Mouse (Mus musculus) midbrain, embryonic 12.5 days (tissue): ENCODE data around the gene Hnrnpdl. TPM values are rescaled to one million over a fixed set of nuclear protein-coding genes. Genes with fewer than 3 reads are reported as not detected.
A peak's percentile ranks its signal among the peaks of the same experiment; 100 is the strongest.

Experiments
- ATAC-seq: fragments of 200-750 bp; cut with Nextera tagmentation; 2 replicates; pipeline ENCODE4 v1.8.0; 2017; ENCODE audit warnings: low read depth, moderate TSS enrichment, moderate library complexity; ENCODE audit not compliant: low FRiP score
- H3K27ac ChIP-seq: fragments of 300-500 bp; sonication (generic); replicated peaks from 2 replicates; pipeline ENCODE4 v1.5.1; 2016; ENCODE audit warnings: mild to moderate bottlenecking
- H3K27me3 ChIP-seq: fragments of 300-500 bp; sonication (generic); 2 replicates; pipeline ENCODE4 v1.6.1; 2016; ENCODE audit warnings: mild to moderate bottlenecking
- H3K36me3 ChIP-seq: fragments of 300-500 bp; sonication (generic); 2 replicates; pipeline ENCODE4 v1.6.1; 2016
- H3K4me1 ChIP-seq: fragments of 300-500 bp; sonication (generic); 2 replicates; pipeline ENCODE4 v1.6.1; 2016
- H3K4me2 ChIP-seq: fragments of 300-500 bp; sonication (generic); replicated peaks from 2 replicates; pipeline ENCODE4 v1.6.1; 2016; ENCODE audit warnings: mild to moderate bottlenecking, moderate library complexity
- H3K4me3 ChIP-seq: fragments of 300-500 bp; sonication (generic); 2 replicates; pipeline ENCODE4 v1.5.1; 2016; ENCODE audit warnings: mild to moderate bottlenecking
- H3K9ac ChIP-seq: fragments of 300-500 bp; sonication (generic); replicated peaks from 2 replicates; pipeline ENCODE4 v1.6.1; 2016; ENCODE audit warnings: mild to moderate bottlenecking, moderate library complexity
- H3K9me3 ChIP-seq: fragments of 300-500 bp; sonication (generic); 2 replicates; pipeline ENCODE4 v1.6.1; 2016; ENCODE audit warnings: mild to moderate bottlenecking
- WGBS: fragments of 180-500 bp; shearing (Covaris S2); methylation state at CpG from one replicate; pipeline ENCODE4 v1.1.7; 2016; 5-methylcytosine and 5-hydroxymethylcytosine counted together
- polyA plus RNA-seq: library from polyadenylated mRNA; unstranded; fragments of >200 nt; fragmentation: Nextera tagmentation; extraction: Ambion mirVana; gene quantifications from 2 replicates; pipeline ENCODE4 v1.2.1, GENCODE M21; 2016

Gene Hnrnpdl
- polyA plus RNA-seq, 1 experiment from 2014 or later = 290 TPM

DNA sequence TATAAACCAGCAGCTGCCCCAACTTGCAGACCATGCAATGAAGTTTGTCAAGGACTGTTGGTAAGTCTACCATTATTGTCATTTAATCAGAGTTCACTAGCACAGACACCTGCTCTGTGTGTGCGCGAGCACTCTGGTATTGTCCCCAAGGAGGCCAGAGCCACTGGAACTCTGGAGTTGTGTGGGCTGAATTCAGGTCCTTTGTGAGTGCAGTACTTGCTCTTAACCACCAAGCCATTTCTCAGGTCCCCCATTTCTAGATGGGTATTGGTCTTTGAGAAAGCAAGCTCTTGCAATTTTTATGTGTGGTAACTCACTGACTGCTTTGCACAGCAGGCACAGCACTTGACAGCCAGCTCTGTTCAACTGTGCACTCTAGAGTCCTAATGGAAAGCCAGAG lies 7.4 kb downstream of the Hnrnpdl start:
- H3K4me2 ChIP-seq = no peak overlapping the region
- no peak overlapping the region for H3K9ac ChIP-seq
- peaks cover 45% of the 10 kb centered on the region for H3K36me3 ChIP-seq
- H3K27ac ChIP-seq = no peak overlapping the region
- no peak overlapping the region for H3K4me3 ChIP-seq
- WGBS = 88% methylated on average over 2 of the region's 2 CpGs
- H3K4me1 ChIP-seq = peaks cover 29% of the 10 kb centered on the region
- no peaks in the 10 kb centered on the region for H3K9me3 ChIP-seq
- ATAC-seq = 0 out of 2 replicates have a peak, but pooled peaks have one; percentile 21
- H3K27me3 ChIP-seq = no peaks in the 10 kb centered on the region

DNA sequence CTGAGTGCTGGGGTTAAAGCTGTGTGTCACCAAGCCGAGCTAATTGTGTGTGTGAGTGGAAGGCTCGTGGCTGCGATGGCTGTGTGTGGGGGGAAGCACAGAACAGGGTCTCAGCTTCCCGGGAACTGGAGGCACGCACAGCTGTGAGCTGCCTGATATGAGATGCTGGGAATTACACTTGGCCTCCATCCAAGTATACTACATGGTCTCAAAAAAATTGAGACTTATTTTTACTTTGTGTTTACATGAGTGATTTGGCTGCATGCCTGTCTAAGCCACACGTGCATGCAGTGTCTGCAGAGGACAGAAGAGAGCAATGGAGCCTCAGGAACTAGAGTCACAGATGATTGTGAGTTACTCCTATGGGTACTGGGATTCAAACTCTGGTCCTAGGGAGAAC lies 9.4 kb downstream of the Hnrnpdl start:
- no peaks in the 10 kb centered on the region for H3K27me3 ChIP-seq
- no peaks in the 10 kb centered on the region for H3K9me3 ChIP-seq
- no peak overlapping the region for H3K4me3 ChIP-seq
- no peak overlapping the region for H3K4me2 ChIP-seq
- WGBS = 50% methylated on average over 6 of the region's 6 CpGs
- peak; percentile 48 for ATAC-seq
- H3K27ac ChIP-seq = peak overlapping the region; percentile 46
- peaks cover 33% of the 10 kb centered on the region for H3K36me3 ChIP-seq
- peaks cover 15% of the 10 kb centered on the region for H3K4me1 ChIP-seq
- H3K9ac ChIP-seq = no peak overlapping the region

DNA sequence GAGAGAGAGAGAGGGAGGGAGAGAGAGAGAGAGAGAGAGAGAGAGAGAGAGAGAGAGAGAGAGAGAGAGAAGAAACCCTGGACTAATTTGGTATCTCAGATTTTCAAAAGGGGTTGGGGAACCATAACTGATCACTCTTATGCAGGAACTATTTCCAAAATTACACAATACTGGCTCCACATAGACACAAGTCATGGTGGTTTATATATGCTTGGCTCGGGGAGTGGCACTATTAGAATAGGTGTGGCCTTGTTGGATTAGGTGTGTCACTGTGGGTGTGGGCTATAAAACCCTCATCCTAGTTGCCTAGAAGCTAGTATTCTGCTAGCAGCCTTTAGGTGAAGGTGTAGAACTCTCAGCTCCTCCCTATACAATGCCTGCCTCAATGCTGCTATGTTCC lies 14.6 kb downstream of the Hnrnpdl start:
- Histone ChIP-seq H3K27me3 (no peaks in the 10 kb centered on the region), H3K9me3 (no peaks in the 10 kb centered on the region), H3K27ac (no peak overlapping the region), H3K4me3 (no peak overlapping the region), H3K4me2 (no peak overlapping the region), H3K4me1 (peaks cover under 1% of the 10 kb centered on the region; the same call in 1 of the 2 replicates), H3K9ac (no peak overlapping the region), H3K36me3 (no peaks in the 10 kb centered on the region)
- WGBS = 85% methylated on average over 1 of the region's 1 CpGs
- ATAC-seq = no peak

DNA sequence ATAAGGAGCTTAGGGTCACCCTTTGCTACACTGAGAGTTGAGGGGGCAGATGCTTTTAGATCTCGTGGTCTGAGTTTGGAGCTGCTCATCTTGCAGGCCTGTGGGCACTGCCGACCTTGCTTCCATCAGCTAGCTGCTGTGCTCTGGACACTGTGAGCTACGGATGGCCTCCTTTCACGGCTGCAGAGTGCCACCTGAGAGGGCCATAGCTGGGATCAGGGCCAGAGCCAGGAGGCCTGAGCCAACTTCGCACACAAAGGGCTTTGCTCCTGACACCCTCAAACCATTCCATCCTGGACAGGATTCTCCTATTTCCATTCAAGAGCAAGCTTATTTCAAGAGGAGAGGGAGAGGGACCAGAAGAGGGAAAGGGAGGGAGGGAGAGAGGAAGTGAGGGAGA lies 15.1 kb downstream of the Hnrnpdl start:
- ATAC-seq = no peak

DNA sequence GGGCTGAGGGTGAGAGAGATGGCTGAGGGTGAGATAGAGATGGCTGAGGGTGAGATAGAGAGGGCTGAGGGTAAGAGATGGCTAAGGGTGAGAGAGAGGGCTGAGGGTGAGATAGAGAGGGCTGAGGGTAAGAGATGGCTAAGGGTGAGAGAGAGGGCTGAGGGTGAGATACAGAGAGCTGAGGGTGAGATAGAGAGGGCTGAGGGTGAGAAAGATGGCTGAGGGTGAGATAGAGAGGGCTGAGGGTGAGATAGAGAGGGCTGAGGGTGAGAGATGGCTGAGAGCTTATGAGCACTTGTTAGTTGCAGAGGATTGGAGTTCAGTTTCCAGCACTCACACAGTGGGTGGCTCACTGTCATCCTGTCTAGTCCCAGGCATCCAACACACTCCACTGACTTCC lies 19.4 kb downstream of the Hnrnpdl start:
- H3K27me3 ChIP-seq = no peaks in the 10 kb centered on the region
- no peaks in the 10 kb centered on the region for H3K36me3 ChIP-seq
- H3K27ac ChIP-seq = no peak overlapping the region
- no peak overlapping the region for H3K9ac ChIP-seq
- no peak overlapping the region for H3K4me2 ChIP-seq
- no peak for ATAC-seq
- H3K4me3 ChIP-seq = no peak overlapping the region
- no peaks in the 10 kb centered on the region for H3K9me3 ChIP-seq
- H3K4me1 ChIP-seq = no peaks in the 10 kb centered on the region

More for the DNA sequence above, 15.1 kb downstream of the Hnrnpdl start:
- H3K9me3 ChIP-seq = no peaks in the 10 kb centered on the region
- no peak overlapping the region for H3K4me3 ChIP-seq
- no peaks in the 10 kb centered on the region for H3K4me1 ChIP-seq
- no peak overlapping the region for H3K9ac ChIP-seq
- 82% methylated on average over 5 of the region's 5 CpGs for WGBS
- H3K4me2 ChIP-seq = no peak overlapping the region
- H3K27me3 ChIP-seq = no peaks in the 10 kb centered on the region
- H3K27ac ChIP-seq = no peak overlapping the region
- H3K36me3 ChIP-seq = no peaks in the 10 kb centered on the region

DNA sequence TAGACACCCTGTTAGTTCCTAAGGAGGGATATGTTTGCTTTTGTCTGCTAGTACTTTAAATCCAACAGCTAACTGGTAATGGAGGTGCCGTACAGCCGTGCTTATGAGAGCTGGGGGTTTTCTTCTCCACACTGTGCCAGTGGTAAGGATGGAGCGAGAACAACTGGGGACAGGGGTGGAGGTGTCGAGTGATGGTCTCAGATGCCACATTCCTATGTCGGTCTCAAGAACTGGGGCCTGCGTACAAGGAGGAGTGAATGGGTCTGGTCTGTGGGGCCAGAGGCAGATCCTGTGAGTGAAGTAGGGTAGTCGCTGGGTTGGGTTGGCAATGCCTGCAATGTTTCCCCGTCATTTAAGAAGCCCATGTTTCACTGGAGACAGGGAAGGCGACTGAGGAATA lies 26.9 kb downstream of the Hnrnpdl start:
- Histone ChIP-seq H3K27ac (no peak overlapping the region), H3K4me3 (no peak overlapping the region), H3K36me3 (no peaks in the 10 kb centered on the region), H3K9ac (no peak overlapping the region), H3K4me1 (no peaks in the 10 kb centered on the region), H3K4me2 (no peak overlapping the region), H3K27me3 (no peaks in the 10 kb centered on the region), H3K9me3 (no peaks in the 10 kb centered on the region)
- no peak for ATAC-seq
- 91% methylated on average over 9 of the region's 9 CpGs for whole genome bisulfite sequencing

DNA sequence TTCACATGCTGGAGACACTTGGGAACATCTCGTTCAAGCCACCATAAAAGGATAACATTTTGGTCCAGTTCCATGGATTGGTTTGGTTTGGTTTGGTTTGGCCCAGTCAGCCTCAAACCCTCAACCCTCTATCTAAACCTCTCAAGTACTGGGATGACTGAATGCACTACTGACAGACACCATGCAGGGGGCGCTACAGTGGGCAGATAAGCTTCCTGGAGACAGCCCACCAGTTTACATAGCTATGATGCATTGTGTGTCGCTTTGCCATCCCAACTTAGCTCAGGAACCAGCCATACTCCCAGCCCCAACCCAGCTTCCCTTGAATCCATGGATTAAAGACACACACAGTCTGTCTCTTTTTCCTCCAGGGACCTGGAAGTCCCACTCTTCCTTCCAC lies 31.0 kb downstream of the Hnrnpdl start:
- no peak overlapping the region for H3K4me3 ChIP-seq
- H3K4me1 ChIP-seq = no peaks in the 10 kb centered on the region
- no peak overlapping the region for H3K27ac ChIP-seq
- WGBS = 56% methylated on average over 3 of the region's 3 CpGs
- no peaks in the 10 kb centered on the region for H3K36me3 ChIP-seq
- H3K4me2 ChIP-seq = no peak overlapping the region
- no peak overlapping the region for H3K9ac ChIP-seq
- no peaks in the 10 kb centered on the region for H3K9me3 ChIP-seq
- no peak for ATAC-seq
- H3K27me3 ChIP-seq = no peaks in the 10 kb centered on the region

DNA sequence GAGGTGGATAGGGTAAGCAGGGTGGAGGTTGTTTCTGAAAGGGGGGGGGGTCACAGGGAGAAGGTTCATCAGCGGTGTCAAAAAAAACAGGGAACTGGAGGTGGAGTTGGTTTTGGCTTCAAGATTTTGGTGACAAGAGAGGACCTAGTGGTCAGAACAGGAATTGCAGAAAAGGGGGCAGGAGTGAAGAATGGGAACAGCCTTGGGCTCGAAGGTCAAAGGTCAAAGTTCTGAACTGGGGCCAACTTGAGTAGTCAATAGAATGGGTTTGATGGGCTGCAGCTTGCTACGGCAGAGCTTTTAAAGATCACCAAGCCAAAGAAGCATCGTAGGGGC lies 32.5 kb downstream of the Hnrnpdl start:
- Histone ChIP-seq H3K27ac (no peak overlapping the region), H3K4me1 (no peaks in the 10 kb centered on the region), H3K27me3 (no peaks in the 10 kb centered on the region), H3K9me3 (no peaks in the 10 kb centered on the region), H3K4me3 (no peak overlapping the region), H3K4me2 (no peak overlapping the region), H3K9ac (no peak overlapping the region), H3K36me3 (no peaks in the 10 kb centered on the region)
- 85% methylated on average over 4 of the region's 4 CpGs for WGBS
- ATAC-seq = no peak

DNA sequence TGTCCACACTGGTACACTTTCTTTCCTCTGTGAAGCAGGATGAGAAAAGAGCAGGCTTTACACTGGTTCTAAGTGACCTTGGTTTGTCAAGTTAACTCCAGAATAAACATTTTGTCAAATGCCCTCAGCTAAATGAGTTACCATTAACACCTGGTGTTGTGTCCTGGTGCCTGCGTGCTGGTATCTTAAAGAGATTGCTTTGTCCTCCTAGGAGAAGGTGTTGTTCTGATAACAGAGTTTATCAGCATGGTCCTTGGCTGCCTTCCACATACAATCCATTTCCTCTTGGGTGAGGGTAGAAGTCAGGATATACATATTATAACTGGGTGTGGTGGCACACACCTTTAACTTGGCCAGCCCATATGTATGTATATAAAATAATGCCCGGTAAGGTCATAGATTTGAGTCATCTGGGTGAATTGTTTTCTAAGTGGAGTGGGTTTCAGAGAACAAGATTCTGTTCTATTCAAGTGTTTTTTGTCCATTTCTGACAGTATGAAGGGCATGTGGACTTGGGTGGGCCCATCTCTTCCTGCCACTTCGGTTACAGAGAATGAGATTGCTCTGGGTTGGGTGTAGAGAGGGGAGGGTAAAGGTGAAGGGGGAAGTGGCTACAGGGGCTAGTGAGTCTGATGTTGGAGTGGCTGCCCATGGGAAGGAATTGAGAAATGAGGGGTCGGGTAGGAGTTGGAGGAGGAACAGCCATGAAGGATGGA lies 33.0 kb downstream of the Hnrnpdl start:
- H3K27ac ChIP-seq = no peak overlapping the region
- H3K4me3 ChIP-seq = no peak overlapping the region
- H3K4me1 ChIP-seq = no peaks in the 10 kb centered on the region
- no peaks in the 10 kb centered on the region for H3K9me3 ChIP-seq
- H3K27me3 ChIP-seq = no peaks in the 10 kb centered on the region
- no peak overlapping the region for H3K4me2 ChIP-seq
- H3K36me3 ChIP-seq = no peaks in the 10 kb centered on the region
- WGBS = 88% methylated on average over 4 of the region's 4 CpGs
- no peak for ATAC-seq
- no peak overlapping the region for H3K9ac ChIP-seq

DNA sequence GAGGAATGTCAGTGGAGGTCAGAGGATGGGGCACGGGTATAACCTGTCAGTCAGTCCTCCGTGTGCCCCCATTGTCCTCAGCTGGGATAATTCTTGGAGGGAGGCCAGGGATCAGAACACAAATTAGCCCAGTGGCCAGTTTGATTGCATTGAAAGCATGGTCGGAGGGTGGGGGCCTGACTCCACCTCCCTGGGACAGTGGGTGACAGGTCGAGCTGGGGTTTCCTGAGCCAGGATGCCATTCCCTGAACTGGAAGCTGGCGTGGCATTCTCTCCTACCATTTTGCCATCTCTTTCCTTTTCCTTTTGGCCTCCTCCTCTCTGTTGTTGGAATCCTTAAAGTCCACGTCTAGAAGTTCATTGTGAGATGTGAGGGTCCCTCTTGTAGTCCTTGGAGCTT lies 33.6 kb downstream of the Hnrnpdl start:
- H3K36me3 ChIP-seq = no peaks in the 10 kb centered on the region
- H3K4me3 ChIP-seq = no peak overlapping the region
- no peak overlapping the region for H3K4me2 ChIP-seq
- no peak overlapping the region for H3K9ac ChIP-seq
- H3K27me3 ChIP-seq = no peaks in the 10 kb centered on the region
- WGBS = 90% methylated on average over 6 of the region's 6 CpGs
- no peaks in the 10 kb centered on the region for H3K9me3 ChIP-seq
- H3K27ac ChIP-seq = no peak overlapping the region
- no peak for ATAC-seq
- H3K4me1 ChIP-seq = no peaks in the 10 kb centered on the region

DNA sequence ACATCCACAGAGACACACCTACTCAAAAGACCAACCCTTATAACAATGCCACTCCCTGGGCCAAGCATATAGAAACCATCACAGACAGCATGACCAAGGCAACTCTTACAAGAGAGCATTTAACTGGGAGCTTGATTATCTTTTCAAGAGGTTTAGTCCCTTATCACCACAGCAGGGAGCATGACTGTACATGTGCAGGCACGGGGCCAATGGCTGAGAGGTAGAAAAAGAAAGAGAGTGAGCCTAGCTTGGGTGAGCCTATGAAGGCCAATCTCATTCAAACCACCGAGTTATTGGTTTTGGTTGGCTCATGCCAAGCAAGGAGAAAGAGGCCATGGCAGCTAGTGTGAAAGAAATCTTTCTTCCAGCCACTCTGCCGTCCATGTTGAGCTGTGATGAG lies 34.0 kb downstream of the Hnrnpdl start:
- Histone ChIP-seq H3K4me2 (no peak overlapping the region), H3K27ac (no peak overlapping the region), H3K27me3 (no peaks in the 10 kb centered on the region), H3K9me3 (no peaks in the 10 kb centered on the region), H3K4me1 (no peaks in the 10 kb centered on the region), H3K4me3 (no peak overlapping the region), H3K9ac (no peak overlapping the region), H3K36me3 (no peaks in the 10 kb centered on the region)
- ATAC-seq = no peak
- 70% methylated on average over 3 of the region's 3 CpGs for WGBS

DNA sequence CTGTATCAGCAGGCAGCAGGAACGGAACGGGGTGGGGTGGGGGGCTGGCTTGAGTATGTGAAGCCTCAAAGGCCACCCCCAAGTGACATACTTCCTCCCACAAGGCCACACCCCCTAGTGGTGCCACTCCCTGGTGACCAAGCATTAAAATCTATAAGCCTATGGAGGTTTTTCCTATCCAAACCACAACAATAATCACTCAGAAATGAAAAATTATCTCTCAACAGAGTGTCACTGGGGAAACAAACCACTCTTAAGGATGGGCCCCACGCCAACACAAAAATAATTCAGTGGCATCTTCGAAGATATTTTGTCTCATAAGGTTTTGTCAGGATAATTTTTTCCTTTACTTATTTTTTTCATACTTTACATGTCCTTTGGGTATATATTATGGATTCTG lies 35.6 kb downstream of the Hnrnpdl start:
- ATAC-seq = no peak
- WGBS = 82% methylated on average over 4 of the region's 4 CpGs

DNA sequence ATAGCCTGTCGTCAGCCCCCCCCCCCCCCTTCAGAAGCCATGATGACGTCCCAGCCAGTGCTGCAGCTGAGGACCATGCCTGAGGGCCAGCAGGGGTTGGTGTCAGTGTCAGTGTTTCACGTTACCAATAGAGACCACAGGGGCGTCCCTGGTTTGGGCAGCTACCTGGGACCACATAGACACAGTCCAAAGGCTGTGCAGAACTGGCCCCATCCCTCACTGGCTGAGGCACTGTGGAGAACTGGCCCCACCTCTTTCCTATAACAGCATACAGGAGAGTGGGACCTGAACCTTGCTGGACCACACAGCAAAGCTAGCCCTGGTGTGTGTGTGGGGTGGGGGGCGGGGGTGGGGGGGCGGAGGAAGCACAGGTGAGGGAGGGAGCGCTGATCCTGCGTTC lies 39.0 kb downstream of the Hnrnpdl start:
- 46% methylated on average over 8 of the region's 8 CpGs for WGBS
- no peak overlapping the region for H3K27ac ChIP-seq
- no peaks in the 10 kb centered on the region for H3K36me3 ChIP-seq
- peaks cover 7% of the 10 kb centered on the region; the same call in 1 of the 2 replicates for H3K9me3 ChIP-seq
- no peaks in the 10 kb centered on the region for H3K27me3 ChIP-seq
- no peak overlapping the region for H3K9ac ChIP-seq
- no peak overlapping the region for H3K4me2 ChIP-seq
- no peak for ATAC-seq
- no peak overlapping the region for H3K4me3 ChIP-seq
- no peaks in the 10 kb centered on the region for H3K4me1 ChIP-seq

More for the DNA sequence above, 35.6 kb downstream of the Hnrnpdl start:
- no peaks in the 10 kb centered on the region for H3K9me3 ChIP-seq
- H3K36me3 ChIP-seq = no peaks in the 10 kb centered on the region
- no peaks in the 10 kb centered on the region for H3K27me3 ChIP-seq
- no peak overlapping the region for H3K4me2 ChIP-seq
- no peak overlapping the region for H3K9ac ChIP-seq
- H3K4me1 ChIP-seq = no peaks in the 10 kb centered on the region
- no peak overlapping the region for H3K4me3 ChIP-seq
- H3K27ac ChIP-seq = no peak overlapping the region
